ENCODE assay signal across 17 mouse cellular contexts in the genomic region with DNA sequence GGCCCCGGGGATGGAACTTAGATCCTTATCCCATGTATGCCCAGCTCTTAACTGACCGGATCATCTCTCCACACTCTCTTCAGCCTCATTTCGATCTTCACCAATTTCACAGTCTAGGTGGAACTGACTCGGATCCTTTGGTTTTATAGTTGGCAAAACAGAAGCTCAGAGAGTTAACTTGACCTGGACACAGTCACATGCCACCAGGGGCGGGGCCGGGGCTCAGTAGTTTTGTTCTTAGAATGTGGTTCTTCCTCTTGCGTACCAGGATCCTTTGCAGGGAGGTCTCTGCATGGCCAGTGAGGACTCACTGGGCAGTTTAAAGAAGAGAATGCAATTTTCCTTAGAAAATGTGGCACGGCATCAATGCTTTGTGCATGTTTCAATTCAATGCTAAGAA.
DNase-seq lines count a peak whose midpoint lies in the region; ATAC-seq and TF ChIP-seq lines count a peak whose summit lies in the region.
"Had no signal": no experiment of that assay in that cellular context is flagged by ENCODE, and none has a peak within 500 bp of the region (broad histone marks: within the 10 kb centered on the region; RNA-seq: fewer than 3 reads in every experiment).

No protein-coding gene starts in this region.

- no peaks in the 10 kb centered on the region for H3K36me3 ChIP-seq in heart, embryonic 12.5 days
- H3K36me3 ChIP-seq in hindbrain, embryonic 16.5 days (ENCODE audit: control insufficient read depth, insufficient read depth, low read length), result no peaks in the 10 kb centered on the region
- no peaks in the 10 kb centered on the region; the same call in 1 of the 2 replicates for H3K36me3 ChIP-seq in liver, postnatal 0 days (replicated peaks; ENCODE audit: insufficient read depth, low read length)
- H3K36me3 ChIP-seq: embryonic facial prominence, embryonic 15.5 days; G1E; kidney, embryonic 15.5 days had no signal

- H3K4me1 ChIP-seq in heart, embryonic 12.5 days (replicated peaks), result peaks cover 5% of the 10 kb centered on the region; the same call in 1 of the 2 replicates
- peaks cover 2% of the 10 kb centered on the region; the same call in 1 of the 2 replicates for H3K4me1 ChIP-seq in bone marrow, adult 2 months (ENCODE audit: control insufficient read depth, insufficient read depth, low read length)
- peaks cover 25% of the 10 kb centered on the region for H3K4me1 ChIP-seq in hindbrain, embryonic 16.5 days (ENCODE audit: control insufficient read depth, insufficient read depth, low read depth, low read length)
- H3K4me1 ChIP-seq in liver, postnatal 0 days (ENCODE audit: insufficient read depth), result peaks cover 11% of the 10 kb centered on the region

- no peak for TF ChIP-seq EP300 in liver, postnatal 0 days (IDR thresholded peaks at IDR 0.05; ENCODE audit: low read depth)

- H3K4me3 ChIP-seq in heart, embryonic 12.5 days, result peak overlapping the region; percentile 14
- H3K4me3 ChIP-seq in bone marrow, adult 2 months (replicated peaks; ENCODE audit: control insufficient read depth, low read depth, low read length), result peak overlapping the region; percentile 81
- no peak overlapping the region for H3K4me3 ChIP-seq in hindbrain, embryonic 16.5 days (ENCODE audit: low read length)
- peak overlapping the region; percentile 64 for H3K4me3 ChIP-seq in liver, postnatal 0 days (ENCODE audit: low read depth, low read length)
- H3K4me3 ChIP-seq: embryonic facial prominence, embryonic 15.5 days; gastrocnemius, adult 2 months; heart, adult 2 months; kidney, embryonic 15.5 days; left cerebral cortex, adult 2 months; megakaryocyte, embryonic 14.5 days had no signal

- DNase-seq in heart, postnatal 10 days, result no peak
- DNase-seq in liver, postnatal 0 days, result no peak
- no peak for DNase-seq in layer of hippocampus, adult 11-12 months (ENCODE audit: low spot score)
- no peak for DNase-seq in ovary, postnatal 36 days (ENCODE audit: low spot score)
- DNase-seq: adrenal gland, adult 8-10 months; cerebellum, adult 9-10 months; gastrocnemius, adult 2 months; heart, adult 2 months had no signal

- intact Hi-C loops in heart, postnatal 10 days (cut with DNase I), result no loop called here

- 0 out of 2 replicates have a peak overlapping the region, but pooled peaks have one; percentile 43 for H3K9ac ChIP-seq in heart, embryonic 12.5 days
- H3K9ac ChIP-seq in hindbrain, embryonic 16.5 days (ENCODE audit: low read depth, low read length), result no peak overlapping the region
- peak overlapping the region; percentile 78 for H3K9ac ChIP-seq in liver, postnatal 0 days (replicated peaks)
- H3K9ac ChIP-seq: embryonic facial prominence, embryonic 15.5 days; kidney, embryonic 15.5 days had no signal

- WGBS in heart, embryonic 12.5 days, result 84% methylated on average over 8 of the region's 8 CpGs
- 79% methylated on average over 8 of the region's 8 CpGs for WGBS in bone marrow, adult 2 months
- 95% methylated on average over 8 of the region's 8 CpGs for WGBS in hindbrain, embryonic 16.5 days
- WGBS in liver, postnatal 0 days (ENCODE audit: insufficient replicate concordance), result 72% methylated on average over 8 of the region's 8 CpGs

- H3K9me3 ChIP-seq in heart, embryonic 12.5 days (replicated peaks), result no peaks in the 10 kb centered on the region
- no peaks in the 10 kb centered on the region for H3K9me3 ChIP-seq in hindbrain, embryonic 16.5 days (ENCODE audit: control insufficient read depth, low read length)
- H3K9me3 ChIP-seq in liver, postnatal 0 days (ENCODE audit: low read length), result no peaks in the 10 kb centered on the region
- H3K9me3 ChIP-seq: embryonic facial prominence, embryonic 15.5 days; kidney, embryonic 15.5 days; megakaryocyte, embryonic 14.5 days had no signal

- TF ChIP-seq CTCF in bone marrow, adult 2 months (IDR thresholded peaks at IDR 0.05; ENCODE audit: control insufficient read depth, insufficient read depth, low read length), result no peak
- TF ChIP-seq CTCF in liver, postnatal 0 days (IDR thresholded peaks at IDR 0.05; ENCODE audit: low read depth), result no peak

- no peak for TF ChIP-seq POLR2A in bone marrow, adult 2 months (IDR thresholded peaks at IDR 0.05; ENCODE audit: borderline replicate concordance, control insufficient read depth, low read depth, low read length)

- no peak for ATAC-seq in heart, embryonic 12.5 days (ENCODE audit: insufficient number of reproducible peaks, low FRiP score)
- ATAC-seq in hindbrain, embryonic 16.5 days, result no peak
- no peak for ATAC-seq in liver, postnatal 0 days
- ATAC-seq: lung, postnatal 0 days had no signal

- peak overlapping the region; percentile 22; the same call in 1 of the 2 replicates for H3K4me2 ChIP-seq in heart, embryonic 12.5 days
- H3K4me2 ChIP-seq in hindbrain, embryonic 16.5 days (ENCODE audit: low read length), result no peak overlapping the region
- H3K4me2 ChIP-seq in liver, postnatal 0 days (ENCODE audit: low read depth, low read length), result peak overlapping the region; percentile 68
- H3K4me2 ChIP-seq: embryonic facial prominence, embryonic 15.5 days; kidney, embryonic 15.5 days had no signal

- H3K27me3 ChIP-seq in heart, embryonic 12.5 days (replicated peaks), result no peaks in the 10 kb centered on the region
- no peaks in the 10 kb centered on the region for H3K27me3 ChIP-seq in hindbrain, embryonic 16.5 days (replicated peaks; ENCODE audit: control insufficient read depth, insufficient read depth, low read length)
- no peaks in the 10 kb centered on the region for H3K27me3 ChIP-seq in liver, postnatal 0 days (ENCODE audit: insufficient read depth, low read length)
- H3K27me3 ChIP-seq: embryonic facial prominence, embryonic 15.5 days had no signal

- no peak overlapping the region for H3K27ac ChIP-seq in heart, embryonic 12.5 days (ENCODE audit: poor library complexity, severe bottlenecking)
- no peak overlapping the region for H3K27ac ChIP-seq in bone marrow, adult 2 months (ENCODE audit: control insufficient read depth, insufficient read depth, low read depth, low read length, poor library complexity)
- peak overlapping the region; percentile 65; the same call in 1 of the 2 replicates for H3K27ac ChIP-seq in hindbrain, embryonic 16.5 days (ENCODE audit: low read depth, low read length)
- H3K27ac ChIP-seq in liver, postnatal 0 days (ENCODE audit: low read depth), result peak overlapping the region; percentile 75; the same call in 1 of the 2 replicates
- H3K27ac ChIP-seq: embryonic facial prominence, embryonic 15.5 days; gastrocnemius, adult 2 months; heart, adult 2 months; kidney, embryonic 15.5 days had no signal

Comparison
In these comparisons a context has a peak if more than half of its experiments do, and no peak if none do; other contexts are left out.
1. H3K27ac ChIP-seq: peak in hindbrain, embryonic 16.5 days (single experiment) and liver, postnatal 0 days (single experiment); none in heart, embryonic 12.5 days (single experiment) and bone marrow, adult 2 months (single experiment).